Mouse (Mus musculus): ENCODE results near the gene Nifk.

Gene Nifk

GRCm38 (mm10) chr1:118380105-118380786 lies 58.6 kb downstream of the Nifk start:
- no peak for DNase-seq (ENCODE audit: low spot score in 2 of 2)
